In the genomic region with DNA sequence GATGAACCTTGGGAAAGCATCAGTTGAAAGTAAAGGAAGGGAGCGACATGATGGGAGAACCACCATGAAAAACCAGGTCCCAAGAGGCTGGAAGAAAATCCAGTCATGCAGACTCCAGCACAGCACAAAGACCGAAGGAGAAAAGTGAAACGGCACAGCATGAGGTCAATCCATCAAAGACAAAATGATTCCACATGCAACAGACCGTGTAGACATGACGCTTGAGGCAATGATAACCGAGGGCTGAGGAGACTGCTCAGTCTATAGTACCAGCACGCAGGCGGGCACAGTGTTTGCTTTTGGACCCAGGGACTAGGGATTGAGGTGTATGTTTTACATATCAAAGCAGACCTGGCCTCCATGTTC, we compare ENCODE assay signal across 12 mouse cellular contexts.
DNase-seq lines count a peak whose midpoint lies in the region; ATAC-seq and TF ChIP-seq lines count a peak whose summit lies in the region.
"Had no signal": no experiment of that assay in that cellular context is flagged by ENCODE, and none has a peak within 500 bp of the region (broad histone marks: within the 10 kb centered on the region; RNA-seq: fewer than 3 reads in every experiment).

No protein-coding gene starts in this region.

- 41% methylated on average over 8 of the region's 8 CpGs for WGBS in kidney, adult 2 months
- 35% methylated on average over 8 of the region's 8 CpGs for WGBS in embryonic facial prominence, embryonic 10.5 days
- WGBS in embryonic facial prominence, embryonic 15.5 days: 33% methylated on average over 8 of the region's 8 CpGs
- WGBS in limb, embryonic 12.5 days: 17% methylated on average over 8 of the region's 8 CpGs

- no peaks in the 10 kb centered on the region for H3K4me1 ChIP-seq in kidney, adult 2 months (ENCODE audit: control insufficient read depth, insufficient read depth, low read length)
- H3K4me1 ChIP-seq in embryonic facial prominence, embryonic 10.5 days: peaks cover 48% of the 10 kb centered on the region
- peaks cover 35% of the 10 kb centered on the region for H3K4me1 ChIP-seq in embryonic facial prominence, embryonic 15.5 days
- H3K4me1 ChIP-seq in limb, embryonic 12.5 days (replicated peaks): peaks cover 49% of the 10 kb centered on the region
- H3K4me1 ChIP-seq: megakaryocyte, embryonic 14.5 days had no signal

- no peak for TF ChIP-seq CTCF in kidney, adult 2 months (conservative IDR thresholded peaks at IDR 0.05; ENCODE audit: insufficient read depth, insufficient read length, low read depth, low read length)

- peaks cover 9% of the 10 kb centered on the region; the same call in 1 of the 2 replicates for H3K9me3 ChIP-seq in embryonic facial prominence, embryonic 10.5 days
- no peaks in the 10 kb centered on the region for H3K9me3 ChIP-seq in embryonic facial prominence, embryonic 15.5 days (replicated peaks)
- H3K9me3 ChIP-seq in limb, embryonic 12.5 days: peaks cover 13% of the 10 kb centered on the region; the same call in 1 of the 2 replicates

- no peak overlapping the region for H3K4me3 ChIP-seq in kidney, adult 2 months (ENCODE audit: insufficient read depth, low read depth, low read length)
- H3K4me3 ChIP-seq in embryonic facial prominence, embryonic 10.5 days: no peak overlapping the region
- H3K4me3 ChIP-seq in embryonic facial prominence, embryonic 15.5 days (replicated peaks): no peak overlapping the region
- H3K4me3 ChIP-seq in limb, embryonic 12.5 days (replicated peaks): 0 out of 2 replicates have a peak overlapping the region, but pooled peaks have one; percentile 1
- H3K4me3 ChIP-seq: megakaryocyte, embryonic 14.5 days had no signal

- no peak for DNase-seq in kidney, adult 2 months
- no peak for DNase-seq in kidney, postnatal 10 days
- DNase-seq in embryonic facial prominence, embryonic 10.5 days (ENCODE audit: low spot score): peak; percentile 61
- no peak for DNase-seq in testis, postnatal 10 days (ENCODE audit: low spot score)
- DNase-seq in right cerebral cortex, adult 2 months (ENCODE audit: low spot score in 2 of 2): no peak
- DNase-seq in frontal cortex, postnatal 10 days (ENCODE audit: low spot score in 2 of 2): no peak
- DNase-seq: cerebellum, adult 18-20 months; gastrocnemius, postnatal 14 days; thymus, postnatal 4 days had no signal

- no peak overlapping the region; the same call in 1 of the 2 replicates for H3K4me2 ChIP-seq in embryonic facial prominence, embryonic 15.5 days (replicated peaks)
- H3K4me2 ChIP-seq in limb, embryonic 12.5 days: peak overlapping the region; percentile 48

- TF ChIP-seq POLR2A in kidney, adult 2 months (IDR thresholded peaks at IDR 0.05; ENCODE audit: low read depth, low read length): no peak

- H3K27me3 ChIP-seq in kidney, adult 2 months (replicated peaks; ENCODE audit: control insufficient read depth, insufficient read depth, low read length): no peaks in the 10 kb centered on the region
- H3K27me3 ChIP-seq in embryonic facial prominence, embryonic 10.5 days (replicated peaks; ENCODE audit: low read depth, poor library complexity, severe bottlenecking): no peaks in the 10 kb centered on the region
- H3K27me3 ChIP-seq in embryonic facial prominence, embryonic 15.5 days: no peaks in the 10 kb centered on the region
- no peaks in the 10 kb centered on the region for H3K27me3 ChIP-seq in limb, embryonic 12.5 days
- H3K27me3 ChIP-seq: megakaryocyte, embryonic 14.5 days had no signal

- H3K27ac ChIP-seq in kidney, adult 2 months (ENCODE audit: insufficient read depth, low read depth, low read length): peak overlapping the region; percentile 5
- peak overlapping the region; percentile 89 for H3K27ac ChIP-seq in embryonic facial prominence, embryonic 10.5 days (replicated peaks)
- peak overlapping the region; percentile 82 for H3K27ac ChIP-seq in embryonic facial prominence, embryonic 15.5 days (replicated peaks)
- H3K27ac ChIP-seq in limb, embryonic 12.5 days: peak overlapping the region; percentile 98

- no peak for ATAC-seq in embryonic facial prominence, embryonic 15.5 days (ENCODE audit: insufficient number of reproducible peaks, low FRiP score, low TSS enrichment, low read depth)
- peak; percentile 69 for ATAC-seq in limb, embryonic 12.5 days (ENCODE audit: insufficient number of reproducible peaks, insufficient read depth, low FRiP score, low TSS enrichment, low read depth)

- H3K9ac ChIP-seq in embryonic facial prominence, embryonic 15.5 days: no peak overlapping the region
- H3K9ac ChIP-seq in limb, embryonic 12.5 days (replicated peaks): no peak overlapping the region

- no peaks in the 10 kb centered on the region for H3K36me3 ChIP-seq in kidney, adult 2 months (ENCODE audit: control insufficient read depth, insufficient read depth, low read length)
- no peaks in the 10 kb centered on the region for H3K36me3 ChIP-seq in embryonic facial prominence, embryonic 10.5 days (replicated peaks)
- no peaks in the 10 kb centered on the region for H3K36me3 ChIP-seq in embryonic facial prominence, embryonic 15.5 days
- H3K36me3 ChIP-seq in limb, embryonic 12.5 days: no peaks in the 10 kb centered on the region

Comparison
In these comparisons a context has a peak if more than half of its experiments do, and no peak if none do; other contexts are left out.
1. H3K27ac ChIP-seq: peak in every context shown above with its lines; median percentile 98 in limb, embryonic 12.5 days; 89 in embryonic facial prominence, embryonic 10.5 days; 82 in embryonic facial prominence, embryonic 15.5 days; 5 in kidney, adult 2 months.